Mouse (Mus musculus) adrenal gland, adult 2 months (tissue): ENCODE results near the gene Arnt2. TPM values are rescaled to one million over a fixed set of nuclear protein-coding genes. Genes with fewer than 3 reads are reported as not detected.
A peak's percentile ranks its signal among the peaks of the same experiment; 100 is the strongest.

Experiments used
- DNase-seq: peaks from one replicate; pipeline ENCODE4 v3.0.0; 2021
- polyA plus RNA-seq: library from polyadenylated mRNA; depleted of rRNA; stranded (reverse); fragments of >200 nt; gene quantifications from 2 replicates; pipeline ENCODE4 v1.2.3, GENCODE M21; 2012
- total RNA-seq, 2 experiments: library from RNA; stranded (reverse); gene quantifications; 2 replicates each; pipeline ENCODE4 v1.2.3; 2021

Gene Arnt2
- total and polyA plus RNA-seq, 3 experiments = 20.2 to 40.0 (median 27.2) TPM

DNA sequence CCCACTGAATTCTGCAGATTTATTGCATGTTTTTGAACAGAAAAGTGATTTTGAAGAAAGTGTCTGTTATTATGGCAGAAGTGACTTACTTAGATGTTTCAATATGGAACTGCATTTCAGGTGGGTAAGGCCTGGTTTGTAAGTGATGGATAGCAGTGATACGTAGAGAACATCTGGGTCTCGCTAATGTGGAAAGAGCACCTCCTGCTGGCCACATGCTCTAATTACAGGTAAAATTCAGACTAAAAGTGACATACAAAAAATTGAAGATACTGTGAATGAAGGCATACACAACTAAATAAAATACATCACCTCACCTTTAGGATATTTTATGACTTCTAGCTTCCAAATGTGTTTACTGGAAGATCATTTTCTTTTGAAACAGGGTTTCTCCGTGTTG is 66.8 kb downstream of the Arnt2 start:
- DNase-seq = no peak

DNA sequence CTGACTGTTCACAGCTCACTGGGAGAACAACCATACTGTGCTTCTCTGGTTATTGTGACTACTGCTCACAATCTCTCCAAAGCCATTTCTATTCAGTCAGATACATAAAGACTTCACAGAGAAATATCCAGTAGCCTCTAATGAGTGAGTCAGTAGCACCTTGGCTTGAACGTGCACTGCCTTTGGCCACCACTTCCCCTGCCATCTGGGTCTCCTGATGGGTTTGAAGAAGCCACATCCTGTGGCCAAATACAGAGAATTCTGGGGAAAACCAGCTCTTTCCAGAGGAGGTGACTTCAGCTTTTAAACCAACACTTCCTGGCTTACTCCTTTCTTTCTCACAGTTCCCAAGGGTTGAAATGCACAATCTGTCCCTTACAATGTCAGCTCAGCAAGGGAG is 69.0 kb downstream of the Arnt2 start:
- no peak for DNase-seq

DNA sequence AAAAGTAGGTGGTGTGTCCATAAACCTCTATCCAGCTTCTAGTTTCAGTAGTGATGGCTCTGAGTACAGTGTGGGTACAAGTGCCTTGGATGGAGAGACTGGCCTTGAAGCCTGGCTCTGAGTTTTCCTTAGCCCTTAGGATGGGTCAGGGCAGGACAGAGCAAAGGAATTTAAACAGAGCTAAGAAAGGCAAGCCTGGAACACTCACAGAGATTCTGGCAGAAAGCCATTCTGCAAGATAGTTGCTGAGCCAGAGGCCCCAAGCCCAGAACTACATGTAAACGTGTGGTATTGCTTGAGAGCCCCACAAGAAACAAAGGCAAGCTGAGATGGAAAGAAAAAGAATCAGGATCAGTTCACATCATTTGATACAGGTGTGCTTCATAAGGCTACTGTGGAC is 70.8 kb downstream of the Arnt2 start:
- no peak for DNase-seq

DNA sequence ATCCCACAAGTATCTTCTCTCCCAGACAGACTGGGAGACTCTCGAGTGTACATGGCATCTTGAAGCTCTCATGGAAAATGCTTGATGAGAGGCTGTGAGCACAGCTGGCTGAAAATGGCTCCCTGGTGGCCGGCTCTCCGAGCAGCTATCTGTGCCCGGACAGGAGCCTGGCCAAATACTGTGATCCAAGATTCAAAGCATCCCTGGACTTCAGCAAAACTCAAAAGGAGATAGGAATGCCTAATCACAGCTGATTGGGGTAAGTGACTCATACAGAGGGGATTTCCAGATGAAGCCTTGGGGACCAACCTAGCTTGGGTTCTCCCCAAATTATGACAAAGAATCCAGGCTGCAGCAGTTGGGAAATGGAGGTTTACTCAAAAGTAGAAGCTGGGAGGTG is 72.2 kb downstream of the Arnt2 start:
- no peak for DNase-seq

DNA sequence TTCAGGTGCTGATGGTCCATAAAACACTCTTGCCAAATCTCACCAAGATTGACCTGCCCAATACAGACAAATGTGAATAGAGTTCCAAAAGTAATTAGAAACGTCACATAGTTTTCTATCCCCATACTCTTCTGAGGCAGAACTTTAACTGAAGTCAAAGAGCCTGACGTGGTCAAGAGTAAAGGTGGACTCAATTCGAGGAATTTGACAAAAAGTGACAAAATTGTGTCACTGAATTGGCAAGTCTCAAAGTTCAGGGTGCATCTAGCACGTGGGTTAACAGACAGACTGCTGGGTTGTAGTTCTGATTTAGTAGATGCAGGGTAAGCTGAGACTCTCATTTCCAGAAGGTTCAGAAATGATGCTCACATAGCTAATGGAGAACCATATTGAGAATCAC is 73.1 kb downstream of the Arnt2 start:
- no peak for DNase-seq

DNA sequence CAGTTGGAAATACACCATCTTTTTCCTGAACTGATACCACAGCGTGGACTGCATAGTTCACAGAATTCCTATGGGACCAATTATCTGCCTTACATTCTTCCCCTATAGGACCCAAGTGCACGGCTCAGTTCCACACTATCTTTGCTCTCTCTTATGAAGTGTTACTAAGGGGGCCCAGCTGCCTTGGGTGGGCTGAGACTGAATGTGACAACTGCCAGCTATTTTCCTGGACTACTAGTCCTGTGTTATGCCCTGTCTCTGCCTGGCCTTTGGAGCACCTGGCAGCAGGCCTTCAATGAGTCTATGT is 73.4 kb downstream of the Arnt2 start:
- DNase-seq = no peak

DNA sequence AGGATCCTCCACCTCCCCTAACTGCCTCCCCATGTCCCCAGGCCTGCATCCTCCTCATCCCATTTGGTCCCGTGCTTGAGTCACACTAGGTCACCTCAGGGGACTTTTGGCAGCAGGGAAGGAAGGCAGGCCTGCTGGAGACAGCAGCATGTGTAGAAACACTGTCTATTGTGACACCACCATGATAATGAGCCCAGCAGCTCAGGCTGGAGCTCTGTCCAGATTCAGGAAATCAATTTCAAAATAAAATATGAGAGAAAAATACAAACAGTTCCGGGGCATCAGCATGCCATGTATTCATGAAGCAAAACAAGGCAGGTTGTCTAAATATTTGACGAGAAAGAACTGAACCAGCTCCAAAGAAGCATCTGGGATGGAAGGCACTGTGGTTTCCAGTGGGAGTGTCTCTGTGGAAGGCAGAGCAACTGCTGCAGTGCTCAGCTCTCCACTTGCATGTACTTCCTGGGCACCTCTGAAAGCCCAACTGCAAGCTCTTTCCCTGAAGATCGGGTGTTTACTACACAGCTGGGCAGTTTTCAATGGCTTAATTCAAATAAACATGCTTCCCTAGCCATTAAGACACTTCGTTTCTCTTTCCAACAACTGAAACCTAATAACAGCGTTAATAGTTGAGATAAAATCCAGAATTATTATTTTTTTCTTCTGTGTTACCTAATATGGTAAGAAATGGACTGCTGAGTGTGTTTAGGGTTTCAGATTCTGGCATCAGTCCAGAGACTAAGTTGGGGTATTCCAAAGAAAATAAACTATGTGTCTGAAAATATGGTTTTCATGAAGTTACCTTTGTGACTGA is 74.0 kb downstream of the Arnt2 start:
- no peak for DNase-seq

DNA sequence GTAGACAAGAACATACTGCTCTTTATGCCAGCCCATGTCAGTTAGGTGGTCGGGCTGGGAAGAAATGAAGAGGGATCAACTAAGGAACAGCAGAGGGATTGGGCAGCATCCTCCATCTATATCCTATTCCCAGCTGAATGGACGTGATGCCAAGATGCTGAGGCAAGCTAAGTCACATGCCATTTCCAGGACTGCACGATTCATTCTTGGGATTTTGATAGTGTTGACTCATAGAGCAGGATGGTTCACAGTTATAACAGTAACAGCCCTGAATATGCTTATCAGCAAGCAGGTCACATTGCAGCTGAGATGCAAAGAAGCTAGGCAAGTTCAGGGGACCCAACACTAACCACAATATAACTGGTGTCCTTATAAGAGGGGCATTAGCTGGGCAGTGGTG is 76.0 kb downstream of the Arnt2 start:
- no peak for DNase-seq

DNA sequence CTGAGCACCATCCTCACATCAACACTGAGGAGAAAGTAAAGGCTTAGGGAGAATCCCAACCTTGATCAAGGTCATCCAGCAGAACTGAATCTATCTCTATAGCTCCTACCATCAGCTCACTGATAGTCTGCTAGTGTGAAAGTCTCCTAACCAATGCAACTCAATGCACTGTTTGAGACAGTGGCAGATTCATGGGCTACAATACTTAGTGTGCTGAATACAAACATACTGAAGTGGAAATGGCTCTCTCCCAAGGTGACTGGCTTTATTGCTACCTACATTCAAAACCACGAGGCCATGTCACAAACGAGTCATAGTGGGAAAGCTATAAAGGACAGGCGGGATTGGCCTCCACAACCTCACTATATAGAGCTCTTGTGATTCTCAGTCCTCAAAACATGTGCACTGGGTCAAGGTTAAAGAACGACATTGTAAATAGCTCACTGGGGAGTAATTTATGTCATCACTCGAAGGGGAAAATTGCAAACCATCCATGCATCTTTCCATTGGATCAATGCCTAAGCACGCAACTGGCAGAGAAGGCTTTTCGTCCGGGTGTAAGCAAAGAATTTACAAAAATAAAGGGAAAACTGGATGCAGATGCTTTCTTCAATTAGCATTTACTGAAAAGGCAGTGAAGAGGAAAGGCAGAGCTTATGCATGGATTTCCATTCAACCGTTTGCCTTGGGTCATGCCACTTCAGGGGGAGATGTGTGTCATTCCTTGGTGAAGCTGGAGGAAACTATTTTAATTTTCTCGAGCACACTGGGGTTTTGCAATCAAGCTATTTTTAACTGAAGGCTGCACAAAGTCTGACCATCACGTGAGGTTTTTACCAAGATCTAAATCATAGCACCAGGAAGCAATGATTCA is 77.4 kb downstream of the Arnt2 start:
- DNase-seq = peak; percentile 35

DNA sequence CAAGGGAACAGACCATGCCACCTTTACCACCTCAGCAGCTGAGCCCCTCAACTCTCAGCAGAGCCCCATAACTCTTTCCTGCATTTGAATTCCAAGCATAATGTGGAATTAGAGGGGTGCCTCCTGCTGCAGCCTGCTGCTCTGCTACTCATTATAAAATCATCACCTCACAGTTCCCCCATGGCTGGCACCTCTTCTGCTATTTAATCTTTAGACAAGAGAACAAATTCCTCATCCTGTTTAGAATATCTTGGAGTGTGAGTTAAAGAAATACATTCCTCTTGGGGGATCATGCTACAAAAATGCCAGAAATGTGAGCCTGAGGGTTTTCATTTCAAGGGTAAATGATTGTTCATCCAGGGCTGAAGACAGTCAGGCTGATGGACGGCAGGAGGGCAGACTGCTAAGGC is 80.8 kb downstream of the Arnt2 start:
- no peak for DNase-seq

DNA sequence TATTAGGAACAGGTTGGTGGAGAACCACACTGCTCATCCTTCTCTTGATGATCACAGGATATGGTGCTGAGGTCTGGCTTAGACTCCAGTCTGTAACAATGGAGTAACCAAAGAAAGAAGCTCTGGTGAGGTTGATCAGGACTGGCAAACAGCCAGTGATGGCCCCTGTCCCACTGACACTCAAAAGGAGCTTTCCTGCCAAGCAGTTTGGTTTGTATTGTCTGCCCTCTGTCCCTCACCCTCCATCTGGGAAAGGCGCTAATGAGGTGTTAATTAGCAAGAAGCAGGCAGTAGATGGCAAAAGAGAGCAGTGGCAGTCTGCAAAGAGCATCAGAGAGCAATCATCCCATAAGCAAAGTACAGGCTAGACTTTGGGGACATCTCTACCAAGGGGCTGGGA is 81.2 kb downstream of the Arnt2 start:
- DNase-seq = no peak

DNA sequence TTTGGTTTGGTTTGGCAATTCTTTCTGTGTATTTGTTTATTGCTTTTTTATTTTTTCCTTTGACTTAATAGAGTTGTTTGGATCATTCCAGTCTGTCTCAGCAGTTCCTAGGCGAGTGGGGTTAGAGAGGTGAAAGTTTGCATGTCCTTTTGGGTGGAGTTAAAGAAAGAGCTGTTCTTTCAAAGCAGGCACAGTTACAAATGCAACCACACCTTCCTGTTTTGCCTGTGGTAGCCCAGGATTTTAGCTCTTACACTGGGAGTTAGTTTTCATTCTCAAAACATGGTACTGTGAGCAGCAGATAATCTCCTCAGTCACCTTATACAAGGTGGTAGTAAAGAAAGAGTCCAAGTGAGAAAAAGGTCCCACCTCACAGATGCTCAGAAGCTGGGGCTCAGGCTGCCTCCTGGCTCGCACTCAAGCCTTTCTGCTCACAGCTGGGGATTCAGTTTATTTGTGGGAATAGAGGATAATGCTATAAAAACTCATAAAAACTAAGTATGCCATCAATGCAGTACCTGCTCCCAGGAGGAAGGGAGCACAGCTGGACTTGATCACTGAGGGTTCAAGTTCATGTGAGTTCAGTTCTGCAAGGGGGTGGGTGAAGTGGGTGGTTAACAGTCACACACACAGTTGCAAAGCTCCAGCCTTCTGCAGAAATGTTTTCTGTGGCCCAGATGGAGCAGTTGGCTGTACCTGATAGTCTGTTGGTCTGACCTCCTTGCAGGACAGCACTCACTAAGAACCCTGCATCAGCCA is 84.2 kb downstream of the Arnt2 start:
- no peak for DNase-seq

DNA sequence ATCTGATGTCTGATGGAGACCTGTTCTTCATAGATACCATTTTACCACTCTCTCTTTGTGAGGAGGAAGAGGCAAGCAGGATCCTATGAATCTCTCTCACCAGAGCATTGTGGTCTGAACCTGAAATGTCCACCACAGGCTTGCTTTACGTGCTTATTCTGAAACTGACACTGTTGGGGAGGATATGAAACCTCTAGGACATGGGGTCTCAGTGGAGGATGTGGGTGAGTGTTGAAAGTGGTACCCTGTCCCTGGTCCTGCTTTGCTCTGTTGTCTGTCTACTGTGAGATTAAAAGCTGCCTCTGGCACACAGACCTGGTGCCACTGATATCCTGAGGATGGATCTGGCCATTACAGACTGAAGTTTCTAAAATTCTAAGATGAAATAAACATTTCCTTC is 88.4 kb downstream of the Arnt2 start:
- DNase-seq = no peak

DNA sequence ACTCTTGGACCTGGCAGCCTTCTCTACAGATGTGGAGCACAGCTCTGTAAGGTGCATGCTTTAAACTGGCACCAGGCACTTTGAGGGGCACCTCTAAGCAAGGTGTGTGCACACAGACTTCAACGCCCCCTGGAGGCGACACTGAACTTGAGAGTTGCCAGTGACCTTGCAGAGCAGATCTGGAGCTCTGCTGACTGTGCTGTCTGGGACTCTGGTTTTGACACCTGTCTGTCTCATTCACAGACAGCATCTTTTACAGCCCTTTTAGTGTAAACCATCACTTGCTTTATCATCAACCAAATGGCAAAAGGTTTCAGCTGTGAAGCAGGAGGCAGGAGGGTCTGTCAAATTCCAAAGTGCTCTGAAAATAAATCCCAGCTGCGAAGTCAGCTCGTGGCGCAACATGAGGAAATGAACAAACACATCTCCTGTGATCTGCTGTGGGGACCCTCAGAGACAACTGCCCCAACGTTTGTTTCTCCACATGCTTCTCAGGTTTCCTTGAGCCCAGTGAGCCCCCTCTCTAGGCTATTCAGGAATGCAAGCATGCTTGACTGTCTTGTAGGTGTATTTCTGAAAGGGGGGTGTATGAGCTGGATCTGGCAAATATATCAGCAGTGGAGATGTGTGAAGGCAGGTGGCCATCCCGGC is 94.5 kb downstream of the Arnt2 start:
- DNase-seq = no peak

DNA sequence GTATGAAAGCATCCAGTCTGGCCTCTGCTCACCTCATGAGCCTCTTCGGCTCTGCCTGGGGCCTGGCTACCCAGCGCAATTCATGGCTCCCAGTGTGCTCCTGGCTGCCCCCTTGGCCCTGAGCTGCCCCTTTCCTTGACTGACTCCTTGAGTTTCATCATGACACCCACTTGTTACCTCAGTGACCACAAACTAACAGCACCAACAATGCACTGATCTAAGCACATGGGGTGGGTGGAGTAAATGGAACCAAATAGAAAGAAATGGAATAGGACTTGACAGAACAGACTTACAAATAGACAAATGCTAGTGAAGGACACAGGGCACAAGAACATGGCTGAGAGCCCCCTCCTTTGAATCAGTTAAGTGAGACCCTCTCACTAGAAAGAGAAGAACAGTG is 95.2 kb downstream of the Arnt2 start:
- DNase-seq = no peak

DNA sequence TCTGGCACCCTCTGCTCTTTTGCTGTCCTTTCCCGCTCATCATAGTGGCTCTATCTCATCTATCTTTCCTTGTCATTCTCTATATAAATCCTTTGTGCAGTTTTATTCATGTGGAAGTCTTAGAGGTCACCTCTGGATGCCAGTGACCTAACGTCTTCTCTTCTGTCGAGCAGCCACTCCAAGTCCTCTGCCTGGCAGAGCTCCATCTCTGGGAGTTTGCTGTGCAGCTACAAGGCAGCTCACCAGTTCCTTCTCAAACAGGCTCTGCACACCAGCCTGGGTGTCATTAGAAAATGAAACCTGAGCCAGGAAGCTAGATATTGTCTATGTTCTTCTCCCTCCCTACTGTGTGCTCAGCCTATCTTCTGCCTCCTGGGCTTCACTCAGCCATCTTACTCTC is 98.4 kb downstream of the Arnt2 start:
- DNase-seq = no peak

DNA sequence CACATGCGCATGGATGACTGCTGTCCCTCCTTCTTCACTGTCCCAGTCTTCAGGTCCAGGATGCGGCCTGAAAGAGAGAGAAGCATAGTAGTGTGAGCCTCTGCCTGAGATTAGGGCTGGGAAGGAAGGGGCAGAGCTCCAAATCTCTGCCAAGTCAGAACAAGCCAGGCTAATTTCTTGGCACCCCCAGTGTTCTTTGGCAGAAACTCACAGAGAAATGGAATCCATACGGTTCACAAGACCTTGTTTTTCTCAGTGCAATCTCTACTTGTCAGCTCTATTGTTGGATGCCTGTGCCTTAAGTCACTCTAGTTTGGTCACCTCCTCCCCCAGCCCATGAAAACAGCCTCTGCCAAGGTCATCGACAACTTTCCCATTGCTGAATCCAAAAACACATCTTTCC is 99.1 kb downstream of the Arnt2 start:
- DNase-seq = no peak

DNA sequence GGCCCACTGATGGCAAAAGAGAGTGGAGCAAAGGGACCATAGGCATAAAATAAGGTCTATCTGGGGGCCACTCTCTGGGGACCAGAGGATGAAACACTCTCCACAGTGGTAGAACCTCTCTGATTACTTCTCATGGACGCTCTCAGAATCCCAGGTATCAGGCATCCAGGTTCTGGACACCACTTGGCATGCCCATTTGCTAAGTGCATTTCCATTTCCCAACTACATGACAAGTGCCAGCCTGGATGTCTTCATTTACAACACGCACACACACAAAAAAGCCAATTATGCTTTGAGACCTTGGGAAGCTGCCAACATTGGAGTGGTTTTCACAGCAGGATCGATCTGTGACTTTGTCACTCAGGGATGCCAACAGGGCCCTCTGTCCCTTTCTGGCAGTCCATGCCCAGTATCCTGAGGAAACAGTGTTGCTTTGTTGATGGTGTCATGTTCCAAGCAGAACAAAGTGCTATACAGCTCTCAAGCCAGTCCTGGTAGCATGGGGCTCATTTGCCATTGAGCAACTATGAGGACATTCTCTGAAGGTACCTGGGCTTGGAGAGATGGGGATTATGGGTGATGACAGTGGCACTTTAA is 102.5 kb downstream of the Arnt2 start:
- no peak for DNase-seq

DNA sequence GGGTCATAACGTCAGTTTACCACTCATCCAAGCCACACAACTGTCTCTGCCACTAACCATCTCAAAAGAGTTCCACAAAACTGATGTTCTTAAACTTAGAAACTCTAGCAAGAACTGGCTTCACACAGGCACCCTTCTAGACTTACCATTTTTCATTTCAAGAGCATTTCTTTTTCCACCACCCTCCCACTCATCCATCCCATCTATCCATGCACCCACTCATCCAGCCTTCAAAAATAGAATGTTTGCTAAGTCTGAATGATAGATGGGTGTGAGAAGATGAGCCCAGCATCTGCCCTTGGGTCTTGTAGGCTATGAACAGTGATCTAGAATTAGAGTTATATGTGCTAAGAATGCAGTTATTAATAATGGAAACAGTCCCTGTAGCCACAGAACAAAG is 109.7 kb downstream of the Arnt2 start:
- DNase-seq = no peak

DNA sequence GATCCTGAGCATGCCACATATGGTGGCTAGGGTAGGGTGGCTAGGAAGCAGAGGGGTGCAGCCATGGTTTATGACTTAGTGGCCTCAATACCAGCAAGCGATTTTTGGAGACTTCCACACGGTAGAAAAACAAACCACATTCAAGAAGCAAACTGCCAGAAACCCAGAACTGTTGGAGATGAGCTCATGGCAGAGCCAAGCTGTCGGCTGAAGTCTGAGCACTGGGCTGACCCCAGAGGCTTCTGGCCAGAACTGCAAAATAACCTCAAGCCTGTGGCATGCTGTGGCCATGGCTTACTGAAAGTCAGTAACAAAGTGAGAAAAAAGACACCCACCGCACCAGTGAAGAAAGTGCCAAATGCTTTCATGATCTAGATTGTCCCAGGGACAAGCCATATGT is 110.4 kb downstream of the Arnt2 start:
- no peak for DNase-seq

DNA sequence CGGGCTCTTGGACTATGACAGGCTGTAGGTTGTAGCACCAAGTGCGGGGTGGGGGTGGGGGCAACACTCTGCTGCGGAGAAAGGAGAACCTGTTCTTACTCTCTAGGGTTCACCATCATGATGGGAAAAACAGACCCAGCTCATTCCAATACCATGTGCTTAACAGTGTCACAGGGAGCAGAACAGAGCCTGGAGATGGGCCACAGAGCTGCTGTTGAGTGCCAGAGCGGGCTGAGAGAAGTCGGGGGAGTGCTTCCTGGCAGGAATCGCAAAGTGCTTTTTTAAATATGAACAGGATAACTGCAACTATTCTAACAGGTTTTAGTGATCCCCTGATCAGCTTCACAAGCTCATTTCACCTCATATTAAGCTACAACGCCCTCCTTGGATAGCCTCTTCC is 116.9 kb downstream of the Arnt2 start:
- DNase-seq = no peak

DNA sequence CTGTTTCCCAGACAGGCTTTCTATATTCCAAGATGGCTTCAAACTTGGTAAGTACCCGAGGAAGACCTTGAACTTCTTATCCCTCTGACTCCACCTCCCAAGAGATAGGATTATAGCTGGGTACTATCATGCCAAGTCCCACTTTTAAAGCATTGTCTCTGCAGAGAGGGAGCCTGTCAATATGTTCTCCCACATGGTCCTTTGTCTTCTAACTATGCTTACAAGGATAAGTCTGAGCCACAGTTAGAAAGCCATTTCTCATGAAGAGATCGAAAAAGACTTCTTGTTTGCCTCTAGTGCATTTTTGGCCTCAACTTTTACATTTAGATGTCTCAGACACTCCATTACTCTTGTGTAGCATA is 122.8 kb downstream of the Arnt2 start:
- DNase-seq = no peak
